Mouse (Mus musculus): ENCODE data around the gene Serpina3j.

DNA sequence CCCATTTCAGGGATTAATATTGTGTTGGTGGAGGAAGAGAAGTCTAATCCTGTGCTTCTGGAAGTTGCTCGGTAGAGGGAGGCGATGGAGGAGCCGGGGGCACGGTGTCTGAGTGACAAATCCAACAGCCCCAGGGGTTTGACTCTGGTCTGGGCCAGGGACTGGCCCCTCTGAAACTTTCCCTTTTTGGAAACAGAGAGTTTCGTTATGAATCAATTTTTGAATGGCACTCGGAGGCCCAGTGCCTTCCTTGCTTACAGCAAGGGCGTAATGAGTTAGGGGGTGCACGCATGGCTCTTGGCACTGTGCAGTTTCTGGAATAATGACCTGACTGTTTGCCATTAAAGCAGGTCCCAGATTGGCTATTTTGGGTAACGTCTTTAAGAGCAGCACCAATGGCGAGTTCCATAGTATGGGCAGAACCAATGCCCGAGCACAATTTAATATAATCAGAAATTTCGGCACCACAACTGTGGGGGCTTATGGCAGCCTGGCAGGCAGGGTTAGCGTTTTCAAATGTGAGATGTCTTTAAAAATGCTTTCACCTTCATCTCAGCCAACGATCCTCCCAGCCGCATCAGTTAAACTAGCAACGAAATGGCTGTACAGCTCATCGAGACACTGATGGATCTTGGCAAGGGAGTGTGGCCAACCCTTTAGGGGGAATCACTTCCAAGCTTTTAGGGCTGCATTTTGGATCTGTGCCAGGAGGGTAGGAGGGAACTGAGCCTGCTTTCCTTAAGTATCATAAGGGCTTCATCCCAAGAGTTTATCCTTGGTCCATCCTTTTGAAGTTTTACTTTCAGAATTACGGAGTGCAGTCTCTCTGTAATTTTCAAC is 35.9 kb upstream of the Serpina3j start:
- no peak for TF ChIP-seq GATA1 (IDR thresholded peaks at IDR 0.05; ENCODE audit: borderline replicate concordance, low read length)
- TF ChIP-seq FLI1 (IDR thresholded peaks at IDR 0.05; ENCODE audit: low read length) = no peak

Data from megakaryocyte, embryonic 14.5 days (primary cell).